Mouse (Mus musculus): ENCODE data around the gene Mprip. TPM values are rescaled to one million over a fixed set of nuclear protein-coding genes. Genes with fewer than 3 reads are reported as not detected.
"Not testable (repeated sequence)": the region's sequence is repeated elsewhere in the genome, so short reads cannot be mapped to it uniquely, and the experiment has no call there.

Mprip gene
- total RNA-seq, 4 experiments from 2014 or later: 68.5 to 94.6 (median 77.3) TPM

GRCm38 (mm10) chr11:59707931-59708611 is 47.0 kb downstream of the Mprip start:
- peak; percentile 37 to 66 for DNase-seq (ENCODE audit: low spot score in 2 of 2)

DNA sequence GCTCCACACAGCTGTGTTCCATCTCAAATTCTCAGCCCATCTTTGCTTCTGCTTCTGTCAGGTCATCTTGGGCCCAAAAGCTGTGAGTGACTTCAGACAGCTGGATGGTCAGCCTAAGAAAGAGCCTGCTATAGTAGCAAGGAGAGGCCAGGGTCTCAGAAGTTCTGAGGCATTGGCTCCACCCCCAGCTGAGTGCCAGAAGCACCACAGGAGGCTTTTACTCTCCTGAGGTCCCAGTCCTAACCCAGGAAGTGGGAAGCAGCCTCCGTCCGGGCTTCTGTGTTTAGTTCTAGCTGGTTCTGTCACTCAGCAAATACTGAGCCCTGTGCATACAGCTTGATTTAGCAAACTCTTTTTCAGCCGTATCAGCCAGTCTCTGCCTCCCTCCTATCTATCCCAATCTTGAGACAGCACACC is 54.3 kb downstream of the Mprip start:
- no peak for DNase-seq (ENCODE audit: low spot score in 2 of 2)

- DNase-seq (ENCODE audit: low spot score in 2 of 2): no peak
Measured at GRCm38 (mm10) chr11:59717801-59718291, 56.7 kb downstream of the Mprip start.

DNA sequence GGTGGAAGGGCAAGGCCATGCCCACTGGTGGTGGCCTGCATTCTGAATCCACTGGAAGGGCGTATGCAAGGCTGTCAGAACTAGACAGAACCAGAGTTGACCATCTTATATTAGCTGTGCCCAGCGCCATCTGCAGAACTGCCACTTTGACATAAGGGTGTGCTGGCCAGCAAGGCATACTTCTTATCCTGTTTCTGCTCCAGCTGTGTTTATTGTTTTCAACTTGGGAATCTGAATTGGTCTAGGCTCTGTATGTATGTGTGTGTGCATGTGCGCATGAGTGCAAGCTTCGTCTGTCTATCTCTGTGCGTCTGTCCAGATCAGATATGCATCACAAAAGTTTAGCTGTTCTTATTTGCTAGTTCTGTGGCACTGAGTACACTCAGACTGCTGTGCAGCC is 58.1 kb downstream of the Mprip start:
- DNase-seq (ENCODE audit: low spot score in 2 of 2): no peak

DNA sequence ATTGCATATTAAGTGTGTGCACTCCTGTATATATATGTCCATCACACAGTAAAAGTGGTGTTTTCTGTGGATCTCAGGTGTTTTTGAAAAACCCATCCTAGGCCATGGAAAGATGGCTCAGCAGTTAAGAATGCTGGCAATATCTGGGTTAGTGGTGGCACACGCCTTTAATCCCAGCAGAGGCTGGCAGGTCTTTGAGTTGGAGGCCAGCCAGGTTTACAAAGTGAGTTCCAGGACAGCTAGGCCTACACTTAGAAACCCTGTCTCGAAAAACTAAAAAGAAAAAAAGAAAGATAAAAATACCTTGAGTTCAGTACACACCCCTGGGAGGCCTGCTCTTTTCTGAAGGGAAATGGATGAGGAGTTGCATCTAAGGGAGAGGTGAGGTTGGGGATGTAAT is 60.3 kb downstream of the Mprip start:
- no peak for DNase-seq (ENCODE audit: low spot score in 2 of 2)

GRCm38 (mm10) chr11:59727204-59727603 is 66.1 kb downstream of the Mprip start:
- no peak for DNase-seq (ENCODE audit: low spot score in 2 of 2)

DNA sequence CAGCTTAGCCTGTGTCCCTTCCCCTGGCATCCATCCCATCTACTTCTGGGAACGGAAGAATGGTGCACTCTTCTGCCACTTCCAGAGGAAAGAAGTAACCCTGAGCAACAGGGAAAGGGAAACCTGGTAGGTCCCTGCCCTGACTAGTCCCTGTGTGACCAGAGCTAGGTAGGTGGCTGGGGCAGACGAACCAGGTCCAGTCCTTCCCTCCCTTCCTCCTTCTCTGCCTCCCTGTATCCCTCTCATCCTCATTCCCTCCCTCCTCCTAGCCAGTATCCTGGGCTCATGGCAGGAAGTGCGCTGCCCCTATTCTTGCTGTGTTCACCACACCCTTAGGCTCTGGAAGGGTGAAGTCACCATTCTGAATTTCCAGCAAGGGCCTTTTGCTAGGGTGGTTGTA is 70.7 kb downstream of the Mprip start:
- no peak for DNase-seq (ENCODE audit: low spot score in 2 of 2)

DNA sequence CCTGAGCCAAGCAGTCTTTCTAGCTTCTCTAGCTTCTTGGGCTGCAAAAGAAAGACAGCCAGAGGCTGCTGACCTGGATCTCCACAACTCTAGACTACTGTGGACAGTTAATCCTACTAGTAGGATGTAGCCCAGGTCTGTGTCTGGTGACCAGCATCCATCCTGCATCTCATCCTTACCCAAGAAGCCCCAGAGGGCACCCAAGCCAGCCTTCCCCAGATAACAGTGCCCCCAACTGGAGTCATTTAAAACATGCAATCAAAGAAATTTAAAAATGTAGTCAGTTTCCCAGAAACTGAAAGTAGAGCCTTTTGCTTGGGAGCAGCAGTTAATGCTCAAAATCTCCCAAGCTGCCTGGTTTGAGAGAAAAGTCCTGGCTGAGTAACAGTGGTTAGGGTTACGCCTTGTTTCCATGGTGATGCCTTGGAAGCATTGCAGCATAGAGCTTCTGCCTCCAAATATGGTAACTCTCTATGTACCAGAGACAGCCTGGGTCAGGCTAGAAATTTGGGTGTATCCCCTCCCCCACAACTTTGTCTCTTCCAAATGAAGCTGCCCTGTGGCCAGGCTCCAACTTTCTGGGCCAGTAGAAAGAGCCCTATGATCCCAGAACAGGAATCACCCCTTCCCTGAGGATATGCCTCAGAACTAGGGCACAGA is 71.4 kb downstream of the Mprip start:
- peak; percentile 63 to 68 for DNase-seq (ENCODE audit: low spot score in 2 of 2)

GRCm38 (mm10) chr11:59733600-59733999 is 72.5 kb downstream of the Mprip start:
- DNase-seq (ENCODE audit: low spot score in 2 of 2): not testable (repeated sequence)

DNA sequence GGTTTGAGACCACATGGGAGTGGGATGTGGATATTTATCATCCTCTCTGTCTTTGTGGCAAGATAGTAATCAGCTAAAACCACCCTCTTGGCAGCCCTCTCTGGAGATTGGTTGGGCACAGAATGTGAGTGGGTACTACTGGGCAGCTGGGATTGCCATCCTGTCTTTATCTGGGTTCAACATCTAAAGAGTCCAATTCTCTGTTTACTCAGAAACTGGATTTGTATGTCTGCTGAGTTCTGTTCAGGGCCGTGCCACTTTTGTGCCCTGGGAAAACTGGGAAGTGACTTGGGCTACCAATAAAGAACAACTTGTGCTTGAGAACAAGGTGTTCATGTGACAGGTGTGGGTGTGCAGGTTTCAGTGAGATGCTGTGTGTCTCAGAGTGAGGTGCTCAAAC is 73.2 kb downstream of the Mprip start:
- DNase-seq (ENCODE audit: low spot score in 2 of 2): no peak

DNA sequence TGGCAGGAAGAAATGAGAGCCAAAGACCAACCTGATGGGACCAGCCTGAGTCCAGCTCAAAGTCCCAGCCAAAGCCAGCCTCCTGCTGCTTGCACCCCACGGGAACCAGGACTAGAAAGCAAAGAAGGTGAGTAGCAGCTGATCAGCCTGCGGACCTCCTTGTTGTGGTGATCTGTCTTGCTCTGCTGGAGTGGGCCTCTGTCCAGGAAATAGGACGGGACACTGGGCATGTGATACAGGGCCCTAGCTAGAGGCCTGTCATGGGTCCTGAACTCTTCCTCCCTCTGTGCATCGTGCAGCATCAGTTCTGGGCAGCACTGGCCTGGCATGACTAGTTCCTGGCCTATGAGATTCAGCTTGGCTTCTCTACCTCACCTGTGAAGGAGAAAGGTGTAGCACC is 74.8 kb downstream of the Mprip start:
- DNase-seq (ENCODE audit: low spot score in 2 of 2): not testable (repeated sequence)

DNA sequence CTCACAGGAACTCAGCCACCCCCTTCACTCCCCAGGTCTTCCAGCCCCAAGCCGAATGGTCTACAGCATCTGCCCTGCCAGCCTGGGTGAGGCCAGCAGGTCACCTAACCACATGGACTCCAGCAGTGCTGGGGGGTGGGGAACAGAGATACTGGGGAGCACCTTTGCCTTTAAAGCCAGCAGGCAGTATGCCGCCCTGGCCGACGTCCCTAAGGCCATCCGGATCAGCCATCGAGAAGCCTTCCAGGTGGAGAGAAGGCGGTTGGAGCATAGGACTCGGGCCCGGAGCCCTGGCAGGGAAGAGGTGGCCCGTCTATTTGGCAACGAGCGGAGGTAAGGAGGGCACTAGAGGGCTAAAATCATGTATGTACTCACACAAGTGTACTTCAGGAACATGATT is 76.1 kb downstream of the Mprip start:
- no peak for DNase-seq (ENCODE audit: low spot score in 2 of 2)

GRCm38 (mm10) chr11:59739996-59740395 is 78.9 kb downstream of the Mprip start:
- no peak for DNase-seq (ENCODE audit: low spot score in 2 of 2)

DNA sequence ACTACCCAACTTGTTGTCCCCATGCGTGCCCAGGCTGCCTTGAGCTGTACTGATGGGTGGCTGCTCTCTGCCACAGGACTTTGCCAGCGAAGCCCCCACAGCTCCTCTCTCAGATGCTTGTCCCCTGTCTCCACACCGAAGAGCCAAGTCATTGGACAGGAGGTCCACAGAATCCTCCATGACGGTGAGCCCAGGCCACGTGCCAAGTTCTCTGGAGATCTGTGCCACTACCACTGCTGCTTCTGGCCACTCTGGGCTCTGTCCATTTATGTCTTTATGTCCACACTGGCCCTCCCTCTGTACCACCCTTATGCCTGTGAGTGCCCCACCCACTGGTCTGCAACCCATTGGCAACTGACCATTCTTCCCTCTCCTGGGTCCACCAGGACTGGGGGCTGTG is 80.8 kb downstream of the Mprip start:
- DNase-seq (ENCODE audit: low spot score in 2 of 2): no peak

DNA sequence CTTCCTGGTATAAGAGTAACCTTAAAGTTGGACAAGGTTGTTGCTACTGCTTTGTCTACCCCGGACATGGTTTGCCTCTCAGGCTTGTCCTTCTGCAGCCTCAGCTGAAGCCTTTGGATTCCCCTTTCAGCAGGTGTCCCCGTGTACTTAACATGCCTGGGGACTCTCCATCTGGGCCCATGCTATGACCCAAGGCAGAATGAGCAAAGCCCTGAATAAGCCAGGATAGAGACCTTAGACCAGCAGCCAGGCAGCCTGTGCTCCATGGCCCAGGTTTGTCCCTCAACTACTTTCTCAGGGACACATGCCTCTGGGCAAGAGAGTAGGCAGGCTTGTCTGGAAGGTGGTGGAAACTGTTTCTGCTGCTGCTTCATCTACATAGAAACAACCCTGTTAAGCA is 82.2 kb downstream of the Mprip start:
- no peak for DNase-seq (ENCODE audit: low spot score in 2 of 2)

GRCm38 (mm10) chr11:59743712-59744111 is 82.6 kb downstream of the Mprip start:
- no peak for DNase-seq (ENCODE audit: low spot score in 2 of 2)

- DNase-seq (ENCODE audit: low spot score in 2 of 2): no peak
Measured at GRCm38 (mm10) chr11:59744374-59744773, 83.3 kb downstream of the Mprip start.

- no peak for DNase-seq (ENCODE audit: low spot score in 2 of 2)
Measured at GRCm38 (mm10) chr11:59745851-59746250, 84.7 kb downstream of the Mprip start.

GRCm38 (mm10) chr11:59746614-59747013 is 85.5 kb downstream of the Mprip start:
- no peak for DNase-seq (ENCODE audit: low spot score in 2 of 2)

DNA sequence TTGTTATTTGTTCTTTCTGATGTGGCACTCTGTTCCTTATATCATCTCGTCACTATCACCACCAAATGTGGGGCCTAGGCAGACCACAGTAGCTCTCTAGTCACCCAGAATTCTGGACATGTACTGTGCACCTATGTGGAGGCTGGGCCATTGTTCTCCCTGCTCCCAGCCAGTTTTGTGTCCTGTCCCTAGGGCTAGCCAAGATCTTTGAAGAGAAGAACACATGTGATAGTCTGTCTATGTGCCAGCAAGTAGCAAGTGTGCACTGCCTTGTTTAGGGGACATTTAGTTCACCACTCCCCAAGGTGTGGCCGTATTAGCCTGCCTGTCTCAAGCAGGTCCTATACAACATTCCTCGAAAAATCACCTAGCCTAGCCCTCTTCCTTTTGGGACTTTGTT is 87.9 kb downstream of the Mprip start:
- no peak for DNase-seq (ENCODE audit: low spot score in 2 of 2)

GRCm38 (mm10) chr11:59754504-59754903 is 93.4 kb downstream of the Mprip start:
- DNase-seq (ENCODE audit: low spot score in 2 of 2): no peak

- DNase-seq (ENCODE audit: low spot score in 2 of 2): no peak
Measured at GRCm38 (mm10) chr11:59756351-59756750, 95.2 kb downstream of the Mprip start.

Data from gastrocnemius, adult 8-10 months (tissue).